ENCODE assay signal across 9 mouse cellular contexts in genomic region chrX:142806620-142807061, GRCm38 (mm10).
DNase-seq lines count a peak whose midpoint lies in the region; ATAC-seq and TF ChIP-seq lines count a peak whose summit lies in the region.
"Had no signal": no experiment of that assay in that cellular context is flagged by ENCODE, and none has a peak within 500 bp of the region (broad histone marks: within the 10 kb centered on the region; RNA-seq: fewer than 3 reads in every experiment).

No protein-coding gene starts in this region.

- DNase-seq in forebrain, embryonic 14.5 days (ENCODE audit: low spot score) = peak; percentile 40
- DNase-seq in neural tube, embryonic 10.5 days (ENCODE audit: extremely low spot score, low spot score) = no peak
- peak; percentile 54 for DNase-seq in hindbrain, postnatal 0 days (ENCODE audit: low spot score)
- peak; percentile 40 for DNase-seq in lung, adult 2 months
- no peak for DNase-seq in thymus, adult 2 months
- no peak for DNase-seq in spleen, postnatal 10 days (ENCODE audit: low spot score in 2 of 2)

- TF ChIP-seq POLR2A in lung, adult 2 months (IDR thresholded peaks at IDR 0.05; ENCODE audit: borderline replicate concordance, extremely low read depth, low read depth, low read length) = no peak
- no peak for TF ChIP-seq POLR2A in thymus, adult 2 months (IDR thresholded peaks at IDR 0.05; ENCODE audit: control insufficient read depth, extremely low read depth, insufficient read depth, low read length, poor library complexity)

- H3K27ac ChIP-seq in forebrain, embryonic 14.5 days (ENCODE audit: low read depth, low read length) = no peak overlapping the region
- H3K27ac ChIP-seq in forebrain, embryonic 12.5 days = no peak overlapping the region
- H3K27ac ChIP-seq in neural tube, embryonic 14.5 days (ENCODE audit: low read depth, low read length) = no peak overlapping the region
- H3K27ac ChIP-seq in hindbrain, postnatal 0 days = no peak overlapping the region
- no peak overlapping the region for H3K27ac ChIP-seq in thymus, adult 2 months (ENCODE audit: control insufficient read depth, insufficient read depth, low read length)
- H3K27ac ChIP-seq: limb, embryonic 15.5 days had no signal

- H3K4me2 ChIP-seq in forebrain, embryonic 14.5 days (ENCODE audit: low read length) = no peak overlapping the region
- no peak overlapping the region for H3K4me2 ChIP-seq in forebrain, embryonic 12.5 days
- H3K4me2 ChIP-seq in neural tube, embryonic 14.5 days (ENCODE audit: low read depth, low read length) = no peak overlapping the region
- no peak overlapping the region for H3K4me2 ChIP-seq in hindbrain, postnatal 0 days (ENCODE audit: low read depth, low read length)
- H3K4me2 ChIP-seq: limb, embryonic 15.5 days had no signal

- peak; percentile 54; the same call in 1 of the 2 replicates for ATAC-seq in forebrain, embryonic 14.5 days
- no peak for ATAC-seq in forebrain, embryonic 12.5 days (ENCODE audit: low FRiP score)
- 0 out of 2 replicates have a peak, but pooled peaks have one; percentile 45 for ATAC-seq in neural tube, embryonic 14.5 days (ENCODE audit: low read depth)
- ATAC-seq in hindbrain, postnatal 0 days = peak; percentile 50; the same call in 1 of the 2 replicates

- H3K9me3 ChIP-seq in forebrain, embryonic 14.5 days (replicated peaks; ENCODE audit: control insufficient read depth, low read length) = no peaks in the 10 kb centered on the region
- H3K9me3 ChIP-seq in forebrain, embryonic 12.5 days = no peaks in the 10 kb centered on the region
- no peaks in the 10 kb centered on the region for H3K9me3 ChIP-seq in neural tube, embryonic 14.5 days (ENCODE audit: control insufficient read depth, low read length)
- no peaks in the 10 kb centered on the region for H3K9me3 ChIP-seq in hindbrain, postnatal 0 days (ENCODE audit: low read length)
- H3K9me3 ChIP-seq: limb, embryonic 15.5 days had no signal

- no peak overlapping the region for H3K4me3 ChIP-seq in forebrain, embryonic 14.5 days (ENCODE audit: low read depth, low read length)
- no peak overlapping the region for H3K4me3 ChIP-seq in forebrain, embryonic 12.5 days (replicated peaks)
- no peak overlapping the region for H3K4me3 ChIP-seq in neural tube, embryonic 14.5 days (ENCODE audit: low read depth, low read length)
- no peak overlapping the region for H3K4me3 ChIP-seq in hindbrain, postnatal 0 days (ENCODE audit: low read length)
- peak overlapping the region; percentile 48 for H3K4me3 ChIP-seq in lung, adult 2 months (replicated peaks; ENCODE audit: extremely low read depth, low read depth, low read length)
- H3K4me3 ChIP-seq in thymus, adult 2 months (ENCODE audit: control insufficient read depth, insufficient read depth, low read length) = no peak overlapping the region; the same call in 1 of the 2 replicates
- H3K4me3 ChIP-seq: limb, embryonic 15.5 days had no signal

- H3K9ac ChIP-seq in forebrain, embryonic 14.5 days (ENCODE audit: low read length) = no peak overlapping the region
- H3K9ac ChIP-seq in forebrain, embryonic 12.5 days = no peak overlapping the region
- no peak overlapping the region for H3K9ac ChIP-seq in neural tube, embryonic 14.5 days (replicated peaks; ENCODE audit: low read depth, low read length)
- no peak overlapping the region for H3K9ac ChIP-seq in hindbrain, postnatal 0 days (replicated peaks; ENCODE audit: low read length)
- H3K9ac ChIP-seq: limb, embryonic 15.5 days had no signal

- TF ChIP-seq CTCF in hindbrain, postnatal 0 days (IDR thresholded peaks at IDR 0.05; ENCODE audit: low read depth) = peak; percentile 57
- TF ChIP-seq CTCF in lung, adult 2 months (IDR thresholded peaks at IDR 0.05; ENCODE audit: insufficient read depth, low read length) = peak; percentile 52; the same call in 1 of the 2 replicates
- TF ChIP-seq CTCF in thymus, adult 2 months (IDR thresholded peaks at IDR 0.05; ENCODE audit: borderline replicate concordance, control insufficient read depth, extremely low read depth, insufficient read depth, low read length, poor library complexity) = no peak

- 50% methylated on average over 10 of the region's 10 CpGs for WGBS in forebrain, embryonic 14.5 days
- WGBS in forebrain, embryonic 12.5 days = 47% methylated on average over 10 of the region's 10 CpGs
- WGBS in neural tube, embryonic 14.5 days = 45% methylated on average over 10 of the region's 10 CpGs
- WGBS in hindbrain, postnatal 0 days = 34% methylated on average over 10 of the region's 10 CpGs
- WGBS in lung, adult 2 months = 32% methylated on average over 10 of the region's 10 CpGs
- WGBS in thymus, adult 2 months = 75% methylated on average over 10 of the region's 10 CpGs

- no peaks in the 10 kb centered on the region for H3K36me3 ChIP-seq in forebrain, embryonic 14.5 days (ENCODE audit: control insufficient read depth, insufficient read depth, low read length)
- H3K36me3 ChIP-seq in forebrain, embryonic 12.5 days (replicated peaks) = no peaks in the 10 kb centered on the region
- H3K36me3 ChIP-seq in neural tube, embryonic 14.5 days (ENCODE audit: control insufficient read depth, insufficient read depth, low read length) = no peaks in the 10 kb centered on the region
- H3K36me3 ChIP-seq in hindbrain, postnatal 0 days (ENCODE audit: insufficient read depth, low read length) = no peaks in the 10 kb centered on the region
- H3K36me3 ChIP-seq in thymus, adult 2 months (ENCODE audit: control insufficient read depth, insufficient read depth, low read length) = no peaks in the 10 kb centered on the region
- H3K36me3 ChIP-seq: limb, embryonic 15.5 days had no signal

- no peaks in the 10 kb centered on the region for H3K27me3 ChIP-seq in forebrain, embryonic 14.5 days (replicated peaks; ENCODE audit: control insufficient read depth, insufficient read depth, low read length)
- peaks cover 12% of the 10 kb centered on the region; the same call in 1 of the 2 replicates for H3K27me3 ChIP-seq in forebrain, embryonic 12.5 days
- H3K27me3 ChIP-seq in neural tube, embryonic 14.5 days (ENCODE audit: control insufficient read depth, insufficient read depth, low read length) = no peaks in the 10 kb centered on the region
- no peaks in the 10 kb centered on the region for H3K27me3 ChIP-seq in hindbrain, postnatal 0 days (ENCODE audit: insufficient read depth, low read length)
- H3K27me3 ChIP-seq in thymus, adult 2 months (ENCODE audit: control insufficient read depth, insufficient read depth, low read length) = no peaks in the 10 kb centered on the region
- H3K27me3 ChIP-seq: limb, embryonic 15.5 days had no signal

- H3K4me1 ChIP-seq in forebrain, embryonic 14.5 days (ENCODE audit: control insufficient read depth, insufficient read depth, low read length) = no peaks in the 10 kb centered on the region
- no peaks in the 10 kb centered on the region for H3K4me1 ChIP-seq in forebrain, embryonic 12.5 days
- no peaks in the 10 kb centered on the region for H3K4me1 ChIP-seq in neural tube, embryonic 14.5 days (ENCODE audit: control insufficient read depth, insufficient read depth, low read length)
- no peaks in the 10 kb centered on the region for H3K4me1 ChIP-seq in hindbrain, postnatal 0 days (ENCODE audit: insufficient read depth, low read length)
- no peaks in the 10 kb centered on the region; the same call in 1 of the 2 replicates for H3K4me1 ChIP-seq in lung, adult 2 months (ENCODE audit: control insufficient read depth, insufficient read depth, low read length)
- H3K4me1 ChIP-seq in thymus, adult 2 months (replicated peaks; ENCODE audit: control insufficient read depth, insufficient read depth, low read length) = no peaks in the 10 kb centered on the region; the same call in 1 of the 2 replicates

Comparison
In these comparisons a context has a peak if more than half of its experiments do, and no peak if none do; other contexts are left out.
1. DNase-seq: peak in forebrain, embryonic 14.5 days (single experiment), hindbrain, postnatal 0 days (single experiment) and lung, adult 2 months (single experiment); none in neural tube, embryonic 10.5 days (single experiment), thymus, adult 2 months (single experiment) and spleen, postnatal 10 days (0 of 2).